Mouse (Mus musculus): ENCODE results near the gene Chchd1. TPM values are rescaled to one million over a fixed set of nuclear protein-coding genes. Genes with fewer than 3 reads are reported as not detected.
A peak's percentile ranks its signal among the peaks of the same experiment; 100 is the strongest.
"Not testable (repeated sequence)": the region's sequence is repeated elsewhere in the genome, so short reads cannot be mapped to it uniquely, and the experiment has no call there.

The Chchd1 gene
- total RNA-seq, 2 experiments from 2014 or later = 186 to 202 TPM

GRCm38 (mm10) chr14:20682498-20682897 is 20.3 kb upstream of the Chchd1 start:
- ATAC-seq (replicated peaks; ENCODE audit: poor library complexity, severe bottlenecking) = peak; percentile 62

GRCm38 (mm10) chr14:20686576-20686975 is 16.2 kb upstream of the Chchd1 start:
- ATAC-seq (replicated peaks; ENCODE audit: poor library complexity, severe bottlenecking) = no peak

DNA sequence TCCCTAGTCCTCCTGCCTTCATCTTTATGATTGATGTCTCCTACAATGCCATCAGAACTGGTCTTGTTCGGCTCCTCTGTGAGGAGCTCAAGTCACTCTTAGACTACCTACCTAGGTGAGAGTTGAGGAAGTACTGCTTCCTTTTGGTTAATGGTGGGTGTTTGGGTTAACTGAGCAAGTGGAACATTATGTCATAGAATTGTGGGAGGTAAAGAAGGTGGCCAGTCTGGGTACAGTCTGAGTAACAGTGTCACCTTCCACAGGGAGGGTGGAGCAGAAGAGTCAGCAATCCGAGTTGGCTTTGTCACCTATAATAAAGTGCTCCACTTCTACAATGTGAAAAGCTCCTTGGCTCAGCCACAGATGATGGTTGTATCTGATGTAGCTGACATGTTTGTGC is 13.8 kb upstream of the Chchd1 start:
- ATAC-seq (replicated peaks; ENCODE audit: poor library complexity, severe bottlenecking) = no peak

- no peak for ATAC-seq (replicated peaks; ENCODE audit: poor library complexity, severe bottlenecking)
Observed at GRCm38 (mm10) chr14:20691772-20692171, 11.0 kb upstream of the Chchd1 start.

GRCm38 (mm10) chr14:20693589-20694101 is 9.2 kb upstream of the Chchd1 start:
- ATAC-seq (replicated peaks; ENCODE audit: poor library complexity, severe bottlenecking) = no peak

DNA sequence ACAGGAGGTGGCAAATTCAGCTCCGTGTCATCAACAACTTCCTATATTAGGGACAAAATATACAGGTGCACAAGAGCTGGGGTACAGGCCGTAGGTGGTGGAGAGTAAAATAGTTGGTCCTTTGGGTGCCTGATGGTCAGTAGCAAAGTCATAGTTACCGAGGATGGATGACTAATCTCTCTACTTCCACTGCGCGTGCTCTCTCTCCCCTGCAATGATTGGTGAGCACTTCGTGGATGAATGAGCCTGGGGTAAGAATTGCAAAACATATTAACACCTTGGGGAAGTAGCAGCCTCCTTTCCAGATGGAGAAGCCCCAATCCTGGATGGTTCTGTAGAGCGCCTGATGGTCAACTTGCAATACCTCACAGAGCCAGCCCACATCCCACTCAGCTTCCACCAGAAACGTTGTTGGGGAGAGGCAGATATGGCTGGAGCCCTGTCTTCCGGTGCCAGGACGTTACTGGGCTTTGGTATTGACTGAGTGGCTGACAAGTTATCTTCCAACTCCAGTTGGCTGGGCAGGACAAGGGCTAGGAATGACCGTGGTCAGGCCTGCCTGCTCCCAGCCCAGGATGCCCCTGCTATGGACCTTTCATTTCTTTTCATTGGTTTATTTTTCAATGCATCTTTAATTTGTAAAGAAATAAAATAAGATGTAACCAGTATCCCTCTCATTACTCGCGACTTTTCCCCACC is 8.5 kb upstream of the Chchd1 start:
- ATAC-seq (replicated peaks; ENCODE audit: poor library complexity, severe bottlenecking) = peak; percentile 9

DNA sequence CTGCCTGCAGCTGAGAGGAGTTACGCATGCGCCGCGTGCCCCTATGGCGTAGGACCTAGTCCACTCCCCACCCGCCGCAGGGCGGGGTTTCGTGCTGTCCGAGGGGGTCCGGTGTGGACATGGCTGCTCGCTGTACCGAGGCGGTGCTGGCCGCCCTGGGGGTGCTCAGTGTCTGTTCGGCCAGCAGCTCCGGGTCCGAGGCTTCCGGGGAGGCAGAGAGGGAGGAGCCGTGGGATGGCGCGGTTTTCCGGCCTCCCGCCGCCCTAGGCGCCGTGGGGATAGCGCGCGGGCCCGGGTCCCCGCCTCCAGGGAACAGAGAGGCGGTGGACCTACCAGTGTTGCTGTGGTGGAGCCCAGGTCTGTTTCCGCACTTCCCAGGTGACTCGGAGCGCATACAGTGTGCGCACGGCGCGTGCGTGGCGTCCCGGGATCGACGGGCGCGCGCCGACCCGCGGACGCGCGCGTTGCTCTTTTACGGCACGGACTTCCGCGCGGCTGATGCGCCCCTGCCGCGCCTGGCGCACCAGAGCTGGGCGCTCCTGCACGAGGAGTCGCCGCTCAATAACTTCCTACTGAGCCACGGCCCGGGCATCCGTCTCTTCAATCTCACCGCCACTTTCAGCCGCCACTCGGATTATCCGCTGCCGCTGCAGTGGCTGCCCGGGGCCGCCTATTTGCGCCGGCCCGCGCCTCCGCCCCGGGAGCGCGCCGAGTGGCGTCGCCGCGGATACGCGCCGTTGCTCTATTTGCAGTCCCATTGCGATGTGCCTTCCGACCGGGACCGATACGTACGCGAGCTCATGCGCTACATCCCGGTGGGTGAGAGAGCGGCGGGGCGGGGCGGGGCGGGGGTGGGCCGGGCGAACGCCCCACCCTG is 7.7 kb upstream of the Chchd1 start, which contains the start of gene Fut11:
Gene Fut11, plus strand, starts transcription at position 85 of the 877 bp plus-strand sequence.
- peak; percentile 58 for ATAC-seq (replicated peaks; ENCODE audit: poor library complexity, severe bottlenecking)

- no peak for ATAC-seq (replicated peaks; ENCODE audit: poor library complexity, severe bottlenecking)
Observed at GRCm38 (mm10) chr14:20695761-20696520, 6.9 kb upstream of the Chchd1 start.

- peak; percentile 70 for ATAC-seq (replicated peaks; ENCODE audit: poor library complexity, severe bottlenecking)
Observed at GRCm38 (mm10) chr14:20696986-20697385, 5.8 kb upstream of the Chchd1 start.

GRCm38 (mm10) chr14:20698515-20698914 is 4.3 kb upstream of the Chchd1 start:
- no peak for ATAC-seq (replicated peaks; ENCODE audit: poor library complexity, severe bottlenecking)

DNA sequence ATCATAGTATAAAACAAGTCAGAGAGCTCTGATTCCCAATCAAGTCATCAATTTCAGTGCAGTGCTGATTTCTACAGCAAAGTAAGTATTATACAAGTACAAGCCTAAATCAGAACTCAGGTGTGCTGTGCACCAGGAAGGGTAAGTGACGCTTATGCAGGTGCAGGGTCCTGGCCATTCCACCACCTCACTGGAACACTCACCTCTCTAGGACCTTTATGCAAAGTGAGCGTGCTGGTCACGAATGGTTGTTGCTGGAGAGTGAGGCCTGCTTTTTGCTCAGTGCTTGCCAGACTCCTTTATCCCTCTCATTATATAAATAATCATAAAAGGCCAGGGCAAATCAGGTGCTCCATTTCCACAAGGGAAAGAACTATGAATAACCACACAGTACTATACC is 2.4 kb upstream of the Chchd1 start:
- no peak for ATAC-seq (replicated peaks; ENCODE audit: poor library complexity, severe bottlenecking)

GRCm38 (mm10) chr14:20701554-20701953 is 1.3 kb upstream of the Chchd1 start:
- ATAC-seq (replicated peaks; ENCODE audit: poor library complexity, severe bottlenecking) = no peak

- no peak for ATAC-seq (replicated peaks; ENCODE audit: poor library complexity, severe bottlenecking)
Observed at GRCm38 (mm10) chr14:20702096-20702740, 588 bp upstream of the Chchd1 start.

GRCm38 (mm10) chr14:20703461-20703860 is 655 bp downstream of the Chchd1 start:
- not testable (repeated sequence) for ATAC-seq (replicated peaks; ENCODE audit: poor library complexity, severe bottlenecking)

GRCm38 (mm10) chr14:20707201-20708190 is 4.7 kb downstream of the Chchd1 start, which contains the start of gene Zswim8:
Gene Zswim8 (plus strand): TSS chr14:20707552.
- peak; percentile 73 for ATAC-seq (replicated peaks; ENCODE audit: poor library complexity, severe bottlenecking)

DNA sequence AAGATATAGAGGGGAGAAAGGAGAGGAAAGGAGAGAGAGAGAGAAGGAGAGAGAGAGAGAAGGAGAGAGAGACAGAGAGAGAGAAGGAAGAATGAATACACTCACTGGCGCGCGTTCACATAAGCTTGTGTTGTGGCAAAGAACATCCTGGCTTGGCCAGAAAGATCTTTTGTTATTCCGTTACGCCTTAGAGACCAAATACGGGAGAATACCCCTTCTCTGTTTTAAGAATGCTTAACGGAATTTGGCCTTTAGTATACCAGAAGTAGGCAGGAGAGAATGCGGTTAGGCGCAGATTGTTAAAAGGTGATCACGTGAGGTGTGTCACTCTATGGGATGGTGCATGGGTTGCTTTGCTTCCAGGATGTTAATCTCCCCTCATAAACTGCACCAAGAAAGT is 5.4 kb downstream of the Chchd1 start:
- no peak for ATAC-seq (replicated peaks; ENCODE audit: poor library complexity, severe bottlenecking)

DNA sequence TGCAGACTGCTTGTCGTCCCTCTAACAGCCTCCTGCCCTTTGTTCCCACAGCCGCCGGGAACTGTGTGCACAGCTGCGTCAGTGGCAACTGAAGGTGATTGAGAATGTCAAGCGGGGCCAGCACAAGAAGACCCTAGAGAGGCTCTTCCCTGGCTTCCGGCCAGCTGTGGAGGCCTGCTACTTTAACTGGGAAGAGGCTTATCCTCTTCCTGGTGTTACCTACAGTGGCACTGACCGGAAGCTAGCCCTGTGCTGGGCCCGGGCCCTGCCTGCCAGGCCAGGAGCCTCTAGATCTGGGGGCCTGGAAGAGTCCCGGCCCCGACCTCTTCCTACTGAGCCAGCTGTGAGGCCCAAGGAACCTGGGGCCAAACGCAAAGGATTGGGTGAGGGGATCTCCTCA is 11.0 kb downstream of the Chchd1 start:
- ATAC-seq (replicated peaks; ENCODE audit: poor library complexity, severe bottlenecking) = no peak

GRCm38 (mm10) chr14:20718443-20718842 is 15.6 kb downstream of the Chchd1 start:
- no peak for ATAC-seq (replicated peaks; ENCODE audit: poor library complexity, severe bottlenecking)

GRCm38 (mm10) chr14:20719767-20720166 is 17.0 kb downstream of the Chchd1 start:
- ATAC-seq (replicated peaks; ENCODE audit: poor library complexity, severe bottlenecking) = no peak

Measured in granulocyte monocyte progenitor cell, adult 5-6 weeks (primary cell).